Mouse (Mus musculus) bone marrow, adult 2 months (tissue): ENCODE measurements around the gene Lect2. TPM values are rescaled to one million over a fixed set of nuclear protein-coding genes. Genes with fewer than 3 reads are reported as not detected.

Source experiments
- H3K27ac ChIP-seq: fragments of 200-500 bp; 2 replicates; pipeline ENCODE4 v1.5.1; 2012; ENCODE audit warnings: low read depth, mild to moderate bottlenecking, control low read depth, inconsistent platforms, low read length; ENCODE audit not compliant: control insufficient read depth, poor library complexity, insufficient read depth
- H3K4me1 ChIP-seq: fragments of 200-500 bp; 2 replicates; pipeline ENCODE4 v1.6.1; 2011; ENCODE audit warnings: low read length; ENCODE audit not compliant: control insufficient read depth, insufficient read depth
- H3K4me3 ChIP-seq: fragments of 200-500 bp; replicated peaks from 2 replicates; pipeline ENCODE3; 2011; ENCODE audit warnings: mild to moderate bottlenecking, low read depth, low read length, control low read depth; ENCODE audit not compliant: control insufficient read depth
- CTCF ChIP-seq: fragments of 200-500 bp; IDR thresholded peaks from 2 replicates; pipeline ENCODE4 v1.5.1; 2011; ENCODE audit warnings: low read length, control low read depth; ENCODE audit not compliant: control insufficient read depth, insufficient read depth
- POLR2A ChIP-seq: fragments of 200-500 bp; IDR thresholded peaks from 2 replicates; pipeline ENCODE4 v1.6.1; 2011; ENCODE audit warnings: low read depth, mild to moderate bottlenecking, control low read depth, low read length, borderline replicate concordance; ENCODE audit not compliant: control insufficient read depth
- WGBS: fragments of 180-500 bp; shearing (Covaris S2); methylation state at CpG from one replicate; pipeline ENCODE4 v1.1.7; 2018; 5-methylcytosine and 5-hydroxymethylcytosine counted together
- polyA plus RNA-seq: library from polyadenylated mRNA; stranded (reverse); fragments of >200 nt; gene quantifications from 2 replicates; pipeline ENCODE4 v1.2.4, GENCODE M21; 2011; ENCODE audit warnings: low replicate concordance; ENCODE audit not compliant: missing spikeins, insufficient read depth, insufficient read length

The Lect2 gene
- polyA plus RNA-seq: not detected in 2 replicates

- Histone ChIP-seq H3K27ac (no peak within 1 kb of the TSS), H3K4me1 (peaks cover 2% of the 10 kb centered on the region), H3K4me3 (no peak within 1 kb of the TSS)
- no peak for TF ChIP-seq CTCF
- WGBS: 84% methylated on average over 9 of the region's 9 CpGs
Measured at GRCm38 (mm10) chr13:56548401-56548800, at the start of gene Lect2. Gene Lect2, minus strand, starts transcription at chr13:56548502.

- WGBS: 84% methylated on average over 4 of the region's 4 CpGs
- TF ChIP-seq POLR2A (no peak), CTCF (no peak)
- H3K27ac ChIP-seq: no peak overlapping the region
- no peak overlapping the region for H3K4me3 ChIP-seq
- H3K4me1 ChIP-seq: peaks cover 4% of the 10 kb centered on the region; the same call in 1 of the 2 replicates
Measured at GRCm38 (mm10) chr13:56597296-56597695, 49.0 kb upstream of the Lect2 start.

- Histone ChIP-seq H3K27ac (no peak overlapping the region), H3K4me3 (no peak overlapping the region), H3K4me1 (peaks cover 6% of the 10 kb centered on the region)
- 83% methylated on average over 8 of the region's 8 CpGs for WGBS
- no peak for TF ChIP-seq POLR2A
- no peak for TF ChIP-seq CTCF
Measured at GRCm38 (mm10) chr13:56595246-56595645, 46.9 kb upstream of the Lect2 start.

DNA sequence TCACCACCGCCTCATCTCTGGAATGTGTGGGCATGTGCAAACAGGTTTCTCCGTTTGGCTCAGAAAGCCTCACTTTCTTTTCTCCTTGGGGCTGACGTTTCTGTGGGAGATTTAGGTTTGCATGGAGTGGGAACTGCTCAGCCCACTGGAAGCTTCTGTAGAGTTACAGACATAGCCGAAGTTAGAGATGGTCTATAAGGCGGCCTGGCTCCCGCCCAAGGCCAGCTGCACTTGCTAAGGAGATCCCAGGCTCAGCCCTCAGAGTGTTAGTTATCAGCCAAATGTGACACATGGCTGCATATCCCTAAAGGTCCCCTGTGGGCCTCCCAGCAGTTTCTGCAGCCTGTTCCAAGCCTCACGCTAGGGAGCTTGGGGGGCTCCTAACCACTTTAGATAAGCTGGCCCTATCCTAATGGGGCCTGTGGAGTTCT is 45.7 kb upstream of the Lect2 start:
- TF ChIP-seq POLR2A (no peak), CTCF (no peak)
- H3K27ac ChIP-seq: no peak overlapping the region
- H3K4me1 ChIP-seq: peaks cover 6% of the 10 kb centered on the region
- 72% methylated on average over 7 of the region's 7 CpGs for WGBS
- H3K4me3 ChIP-seq: no peak overlapping the region

DNA sequence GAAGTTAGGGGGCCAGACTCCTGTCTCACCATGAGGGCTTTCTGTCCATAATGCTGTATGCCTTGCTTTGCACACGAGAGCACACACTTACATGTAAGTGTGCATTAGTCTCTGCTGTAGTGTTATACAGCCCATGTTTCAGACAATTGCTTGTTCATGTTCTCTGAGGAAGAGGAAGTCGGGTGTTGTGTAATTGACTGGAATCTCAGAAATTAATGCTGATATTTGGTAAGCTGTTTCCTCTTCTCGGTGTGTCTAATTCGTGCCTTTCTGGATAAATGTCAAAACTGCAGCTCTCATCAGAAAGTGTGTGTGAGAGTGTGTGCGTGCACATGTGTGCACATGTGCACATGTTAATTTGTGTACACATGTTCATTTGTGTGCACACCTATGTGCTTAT is 44.9 kb upstream of the Lect2 start:
- 3% methylated on average over 5 of the region's 5 CpGs for WGBS
- H3K27ac ChIP-seq: peak overlapping the region; percentile 28; the same call in 1 of the 2 replicates

DNA sequence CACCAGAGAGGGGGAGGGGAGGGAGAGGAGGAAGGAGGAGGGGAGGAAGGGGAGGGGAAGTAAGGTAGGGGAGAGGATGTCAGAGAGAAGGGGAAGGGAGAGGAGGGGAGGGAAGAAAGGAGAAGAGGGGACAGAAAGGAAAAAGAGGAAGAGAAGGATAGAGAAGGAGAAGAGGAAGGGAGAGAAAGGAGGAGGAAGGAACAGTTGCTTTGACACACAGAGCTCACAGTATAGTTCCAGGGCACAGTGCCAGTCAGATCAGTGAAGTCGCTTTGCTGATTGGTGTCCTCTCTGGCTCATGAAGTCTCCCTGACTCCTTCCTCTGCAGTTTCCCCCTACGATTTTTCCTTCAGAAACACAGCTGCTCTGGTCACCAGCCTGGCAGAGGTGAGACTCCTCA is 43.6 kb upstream of the Lect2 start:
- WGBS: 10% methylated on average over 2 of the region's 2 CpGs
- no peak for TF ChIP-seq CTCF
- TF ChIP-seq POLR2A: no peak
- Histone ChIP-seq H3K4me3 (no peak overlapping the region), H3K4me1 (peaks cover 6% of the 10 kb centered on the region), H3K27ac (no peak overlapping the region)

More for the DNA sequence above, 44.9 kb upstream of the Lect2 start:
- Histone ChIP-seq H3K4me3 (no peak overlapping the region), H3K4me1 (peaks cover 6% of the 10 kb centered on the region)
- TF ChIP-seq CTCF (no peak), POLR2A (no peak)

- 77% methylated on average over 8 of the region's 8 CpGs for WGBS
- Histone ChIP-seq H3K4me3 (no peak overlapping the region), H3K27ac (no peak overlapping the region), H3K4me1 (peaks cover 6% of the 10 kb centered on the region)
- no peak for TF ChIP-seq CTCF
- TF ChIP-seq POLR2A: no peak
Measured at GRCm38 (mm10) chr13:56591191-56591590, 42.9 kb upstream of the Lect2 start.

GRCm38 (mm10) chr13:56590202-56590601 is 41.9 kb upstream of the Lect2 start:
- Histone ChIP-seq H3K4me3 (no peak overlapping the region), H3K27ac (no peak overlapping the region), H3K4me1 (peaks cover 6% of the 10 kb centered on the region)
- WGBS: 87% methylated on average over 5 of the region's 5 CpGs
- TF ChIP-seq CTCF (no peak), POLR2A (no peak)
